Mouse (Mus musculus): ENCODE data around the gene Dner.

GRCm38 (mm10) chr1:84700254-84700653 lies 4.2 kb upstream of the Dner start:
- TF ChIP-seq GATA1 (IDR thresholded peaks at IDR 0.05; ENCODE audit: low read length) (no peak), TAL1 (IDR thresholded peaks at IDR 0.05; ENCODE audit: low read length) (no peak)

All from erythroblast, embryonic 14.5 days (primary cell).